Mouse (Mus musculus): ENCODE data around the gene Agps.
"Not testable (repeated sequence)": the region's sequence is repeated elsewhere in the genome, so short reads cannot be mapped to it uniquely, and the experiment has no call there.

The Agps gene

DNA sequence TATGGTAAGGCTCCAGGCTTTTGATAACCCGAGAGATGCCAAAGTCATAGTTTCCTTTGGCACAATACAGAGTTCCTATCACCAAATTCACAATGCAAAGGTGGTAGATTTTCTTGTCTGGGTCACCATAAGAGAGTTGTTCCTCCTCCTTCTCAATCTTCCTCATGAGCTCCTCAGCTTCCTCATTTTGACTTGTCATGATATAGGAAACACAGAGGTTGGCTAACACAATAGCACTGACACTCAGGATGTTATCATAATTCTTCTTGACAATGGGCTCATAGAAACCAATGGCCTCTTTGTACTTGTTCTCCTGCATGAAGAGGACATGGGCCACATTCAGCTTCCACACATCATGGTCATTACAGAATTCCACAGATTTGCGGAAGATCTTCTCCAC is 104.7 kb downstream of the Agps start:
- DNase-seq, result not testable (repeated sequence)

DNA sequence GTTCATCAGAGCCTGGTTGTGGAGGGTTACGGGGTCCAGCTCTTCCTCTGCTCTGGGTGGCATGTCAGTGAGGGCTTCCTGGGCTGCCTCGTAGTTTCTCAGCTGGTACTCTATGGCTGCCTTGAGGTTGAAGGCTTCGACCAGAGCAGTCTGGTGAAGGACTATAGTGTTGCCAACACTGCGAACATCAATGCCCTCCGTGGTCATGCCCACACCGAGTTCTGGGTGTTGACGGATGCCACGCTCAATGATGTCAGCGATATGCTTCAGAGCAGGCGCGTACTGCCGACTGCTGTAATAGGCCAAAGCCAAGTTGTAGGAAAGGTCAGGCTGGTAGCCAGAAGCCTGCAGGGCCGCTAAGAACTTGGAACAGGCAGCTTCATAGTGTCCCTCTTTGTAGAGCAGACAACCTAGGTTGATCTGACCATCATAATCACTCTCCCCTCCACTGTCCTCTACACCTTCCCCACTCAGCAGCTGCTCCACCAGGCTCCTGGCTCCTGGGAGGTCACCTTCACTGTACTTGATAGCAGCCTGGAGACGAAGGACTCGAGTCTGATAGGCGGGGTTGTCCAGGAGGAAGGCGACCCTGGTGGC is 105.6 kb downstream of the Agps start:
- DNase-seq, result not testable (repeated sequence)

DNA sequence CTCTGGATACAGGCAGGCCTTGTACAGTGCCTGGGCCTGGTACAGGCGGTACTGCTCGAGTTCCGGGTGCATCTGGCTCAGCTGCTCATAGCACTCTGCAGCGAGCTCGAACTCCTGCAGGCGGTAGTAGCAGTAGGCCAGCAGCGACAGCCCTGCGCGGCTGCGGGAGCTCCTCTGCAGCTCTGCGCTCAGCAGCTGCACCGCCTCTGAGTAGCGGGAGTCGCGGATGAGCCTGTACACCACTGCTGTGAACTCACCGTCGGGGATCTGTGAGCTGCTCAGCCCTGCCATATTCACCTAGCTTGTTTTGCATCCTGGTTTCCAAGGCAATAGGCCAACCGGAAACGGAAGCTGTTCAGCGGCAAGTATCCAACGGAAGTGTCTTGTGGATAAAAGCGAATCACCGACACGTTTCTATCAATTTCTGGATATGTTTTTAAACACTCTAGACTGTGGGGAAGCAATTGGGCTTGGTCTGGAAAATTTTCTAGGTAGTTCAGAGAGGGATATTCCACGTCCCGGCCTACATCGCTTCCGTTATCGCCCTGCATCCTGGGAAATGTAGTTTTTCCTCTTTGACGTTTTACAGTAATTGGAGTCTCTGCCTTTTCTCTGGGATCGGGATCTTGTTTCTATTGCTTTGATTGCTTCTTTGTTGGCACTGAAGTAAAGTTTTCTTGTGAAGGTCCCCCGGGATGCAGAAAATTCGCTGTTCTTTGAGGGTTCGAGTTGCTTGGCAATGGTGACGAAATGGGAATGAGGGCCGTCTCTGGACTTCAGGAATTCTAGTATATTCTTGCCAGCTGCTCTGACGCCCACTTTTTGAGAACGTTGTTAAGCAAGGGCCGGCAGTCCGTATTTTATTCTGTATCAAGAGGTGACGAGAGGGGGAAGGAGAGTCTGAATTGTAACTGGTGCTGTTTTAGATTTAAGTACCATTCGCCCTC is 106.4 kb downstream of the Agps start, which contains the start of gene Ttc30b:
Ttc30b (minus strand) TSS at position 469 of the 947 bp plus-strand sequence.
- DNase-seq, result peak; percentile 64

DNA sequence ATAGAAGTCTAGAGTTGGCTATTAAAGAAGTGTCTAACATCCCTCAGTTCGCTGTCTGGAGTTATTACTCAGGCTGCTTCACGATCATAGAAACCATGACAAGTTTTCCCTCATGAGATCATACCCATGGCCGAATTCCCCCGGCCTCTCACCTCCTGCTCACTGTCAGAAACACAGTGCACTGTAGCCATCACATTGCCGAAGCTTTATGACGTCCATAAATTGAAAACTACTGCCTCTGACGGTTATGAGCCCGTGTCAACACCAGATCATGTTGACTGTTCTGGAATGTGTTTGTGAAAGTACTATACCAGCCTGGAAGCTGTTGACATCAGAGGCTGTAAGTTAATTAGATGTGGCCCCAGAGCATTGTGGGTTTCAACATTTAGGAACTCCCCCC is 118.7 kb downstream of the Agps start:
- no peak for DNase-seq

- DNase-seq, result no peak
These were observed 121.3 kb downstream of the Agps start for GRCm38 (mm10) chr2:75953320-75953719.

DNA sequence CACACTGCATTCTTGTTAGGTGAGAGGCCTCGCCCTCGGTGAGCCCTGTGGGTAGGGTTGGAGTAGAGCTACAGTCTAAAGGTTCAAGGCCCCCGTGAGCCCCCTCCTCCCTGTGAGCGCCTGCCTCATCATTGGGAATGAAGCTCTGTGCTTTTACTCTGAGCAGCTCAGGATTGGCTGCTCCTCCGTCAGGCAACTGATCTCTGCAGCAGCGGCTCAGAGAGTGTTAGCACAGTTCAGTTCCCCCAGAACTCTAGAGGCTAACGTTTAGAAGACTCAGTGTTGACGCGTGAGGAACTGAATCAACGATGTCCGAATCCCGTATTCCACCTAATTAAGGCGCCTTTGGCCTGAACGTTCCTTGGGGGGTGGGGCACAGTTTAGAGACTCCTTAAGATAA is 123.7 kb downstream of the Agps start:
- no peak for DNase-seq

DNA sequence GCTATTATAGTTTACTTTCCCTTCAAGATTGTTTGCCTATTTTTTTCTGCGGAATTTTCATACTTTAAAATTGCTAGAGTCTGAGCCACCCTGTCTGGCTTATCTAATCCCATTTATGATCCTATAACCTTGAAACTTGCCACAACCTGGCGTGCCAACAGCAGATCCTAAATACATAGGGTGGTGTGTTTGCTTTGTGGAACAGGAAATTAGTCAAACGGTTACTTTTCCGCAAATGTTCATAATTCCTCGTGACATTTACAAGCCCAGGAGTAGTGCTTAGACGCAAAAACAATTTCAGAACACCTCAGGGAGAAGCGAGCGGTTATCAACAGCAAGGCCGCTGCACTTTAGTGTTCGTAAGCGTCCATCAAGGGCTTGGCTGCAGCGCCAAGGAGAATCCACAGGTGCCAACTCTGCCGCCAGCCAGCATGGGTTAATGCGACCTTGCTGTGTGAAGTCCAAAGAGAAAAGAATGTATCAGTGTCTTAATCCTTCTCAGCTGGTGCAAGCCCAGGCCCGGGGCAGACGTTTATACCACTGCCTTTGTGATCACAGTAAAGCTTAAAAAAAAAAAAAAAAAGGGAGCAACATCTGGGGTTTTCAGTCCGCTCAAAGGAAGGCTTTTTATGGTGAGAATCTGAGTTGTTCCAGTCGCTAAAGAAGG is 127.3 kb downstream of the Agps start:
- no peak for DNase-seq

DNA sequence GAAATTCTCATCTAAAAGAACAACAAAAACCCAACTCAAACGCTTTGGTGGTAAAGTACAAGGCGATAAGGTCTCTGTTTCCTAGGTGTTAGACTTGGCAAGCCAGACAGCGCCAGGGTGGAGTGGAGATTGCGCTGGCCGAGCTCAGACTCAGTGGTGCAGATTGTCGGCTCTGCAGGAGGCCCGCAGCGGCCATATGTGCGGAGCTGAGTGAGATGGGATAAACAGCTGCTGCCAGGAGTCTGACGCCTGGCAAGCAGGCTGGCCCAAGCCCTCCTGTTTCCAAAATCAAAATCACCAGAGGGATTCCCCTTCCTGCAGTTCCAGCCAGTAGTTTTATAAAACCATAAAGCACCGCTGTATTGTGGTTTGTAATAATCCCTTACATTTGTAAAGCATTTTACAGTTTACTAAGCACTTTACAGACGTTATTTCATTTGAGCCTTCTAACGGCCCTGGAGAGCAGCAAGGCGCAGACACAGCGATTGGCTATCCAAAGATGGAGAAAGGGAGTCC is 127.9 kb downstream of the Agps start:
- no peak for DNase-seq

DNA sequence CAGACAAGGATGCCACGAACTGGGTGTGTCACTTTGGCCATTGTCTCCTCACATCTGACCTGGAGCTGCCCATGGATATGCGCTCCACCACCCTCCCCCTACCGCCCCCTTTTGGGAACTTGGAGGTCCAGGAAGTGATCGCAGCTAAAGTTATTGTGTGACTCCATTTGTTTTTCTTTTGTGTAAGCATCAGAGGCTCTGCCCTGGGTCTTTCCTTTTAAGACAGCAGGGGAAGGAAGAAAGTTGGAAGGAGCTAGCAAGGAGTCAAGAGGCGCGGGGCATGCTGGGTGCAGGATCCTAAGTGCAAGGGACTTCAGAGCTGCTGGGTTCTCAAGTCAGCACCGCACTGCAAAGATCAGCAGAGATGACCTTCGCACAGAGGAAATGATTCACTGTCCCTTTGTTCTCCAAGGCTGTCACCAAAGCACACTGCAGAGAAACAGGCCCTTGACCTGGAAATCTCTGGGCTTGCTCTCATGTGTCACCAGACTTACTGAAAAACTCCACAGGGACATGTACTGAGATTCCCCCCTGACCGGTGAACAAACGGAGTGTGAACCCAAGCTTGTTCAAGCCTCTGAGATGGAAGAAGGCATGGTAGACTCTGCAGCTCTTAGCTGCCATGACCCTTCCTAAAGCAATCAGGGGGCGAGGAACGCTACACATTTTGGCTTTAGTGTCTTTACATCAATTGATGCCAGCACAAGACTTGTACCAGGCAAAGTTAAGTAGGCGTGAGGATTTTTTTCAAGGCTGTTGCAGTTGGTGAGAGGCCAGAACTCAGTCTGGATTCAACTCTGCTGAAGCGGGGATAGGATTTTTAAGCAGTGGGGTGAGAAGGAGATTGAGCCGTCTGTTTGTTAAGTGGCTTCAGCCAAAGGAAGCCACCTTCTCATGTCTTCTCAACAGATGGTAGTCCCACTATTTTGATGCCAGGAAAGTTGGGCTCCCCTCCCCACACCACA is 128.7 kb downstream of the Agps start:
- DNase-seq, result no peak

GRCm38 (mm10) chr2:75963211-75963840 is 131.3 kb downstream of the Agps start:
- DNase-seq, result no peak

DNA sequence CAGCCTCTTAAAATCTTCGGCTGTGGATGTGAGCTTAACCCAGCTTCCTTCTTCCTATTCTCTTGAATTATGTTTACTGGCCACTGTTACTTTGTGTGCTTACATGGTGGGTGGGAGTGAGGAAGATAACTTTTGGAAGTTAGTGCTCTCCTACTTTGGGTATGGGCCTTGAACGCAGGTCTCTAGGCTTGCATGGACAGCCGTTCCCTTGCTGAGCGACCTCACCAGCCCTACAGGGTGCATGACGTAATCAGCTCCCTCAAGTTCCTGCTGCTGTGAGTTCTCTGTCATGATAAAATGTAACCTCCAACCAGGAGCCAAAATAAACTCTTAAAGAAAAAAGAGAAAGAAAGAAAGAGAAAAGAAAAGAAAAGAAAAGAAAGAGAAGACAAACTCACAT is 132.1 kb downstream of the Agps start:
- no peak for DNase-seq

GRCm38 (mm10) chr2:75964512-75964911 is 132.5 kb downstream of the Agps start:
- DNase-seq, result peak; percentile 58

- DNase-seq, result peak; percentile 43
These were observed 133.0 kb downstream of the Agps start for GRCm38 (mm10) chr2:75964972-75965371.

DNA sequence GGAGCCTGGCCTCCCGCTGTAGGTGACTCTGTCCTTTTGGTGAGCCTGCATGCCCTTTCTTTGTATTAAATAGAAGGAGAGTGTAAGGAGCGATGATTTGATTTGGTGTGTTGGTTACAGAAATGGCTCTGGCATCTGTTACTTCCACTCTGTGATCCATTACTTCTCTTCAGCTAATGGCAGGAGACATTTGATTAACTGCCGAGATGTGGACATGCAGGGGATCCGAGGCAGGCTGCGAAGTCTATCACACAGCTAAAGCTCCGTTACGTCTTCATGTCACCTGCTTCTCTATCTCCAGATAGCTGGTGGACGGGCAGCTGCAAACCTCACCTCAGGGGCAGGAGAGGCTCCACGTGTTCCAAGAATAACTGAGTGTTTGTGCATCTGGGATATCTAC is 142.2 kb downstream of the Agps start:
- no peak for DNase-seq

DNA sequence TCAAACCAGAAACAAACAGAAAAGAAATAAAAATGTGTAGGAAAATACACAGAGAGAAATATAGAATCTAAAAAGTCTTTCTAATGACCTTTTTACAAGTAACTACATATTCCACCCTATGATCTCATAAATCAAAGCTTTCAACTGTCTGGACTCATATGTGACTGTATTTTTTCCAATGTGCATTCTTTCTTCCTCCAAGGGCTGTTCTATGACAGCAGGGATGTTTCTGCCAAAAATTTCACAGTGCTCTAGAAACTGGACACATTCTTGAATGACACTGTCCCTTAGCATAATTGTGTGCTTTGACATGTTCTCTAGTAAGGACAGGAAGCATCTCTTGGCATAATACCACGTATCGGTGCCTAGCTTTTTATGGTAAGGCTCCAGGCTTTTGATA is 144.1 kb downstream of the Agps start:
- DNase-seq, result not testable (repeated sequence)

GRCm38 (mm10) chr2:75977752-75978368 is 145.9 kb downstream of the Agps start, which contains the start of gene Ttc30a2:
Gene Ttc30a2, minus strand, starts transcription at chr2:75978170.
- DNase-seq, result not testable (repeated sequence)

Measured in right cerebral cortex, postnatal 14 days (tissue).